Mouse (Mus musculus) left cerebral cortex, postnatal 4 days (tissue): ENCODE results near the gene Irak3. TPM values are rescaled to one million over a fixed set of nuclear protein-coding genes. Genes with fewer than 3 reads are reported as not detected.
"Not testable (repeated sequence)": the region's sequence is repeated elsewhere in the genome, so short reads cannot be mapped to it uniquely, and the experiment has no call there.

Source experiments
- DNase-seq: peaks from one replicate; pipeline ENCODE4 v3.0.0-alpha.2; 2022
- intact Hi-C: fragments of 180-260 bp; cut with DNase I; formaldehyde crosslinking; loops from one replicate; pipeline ENCODE4 v1.15.1; 2025
- total RNA-seq, 2 experiments: library from RNA; stranded (reverse); gene quantifications; 2 replicates each; pipeline ENCODE4 v1.2.3; 2021

The Irak3 gene
- total RNA-seq, 2 experiments from 2014 or later, result 0.44 to 0.52 TPM

DNA sequence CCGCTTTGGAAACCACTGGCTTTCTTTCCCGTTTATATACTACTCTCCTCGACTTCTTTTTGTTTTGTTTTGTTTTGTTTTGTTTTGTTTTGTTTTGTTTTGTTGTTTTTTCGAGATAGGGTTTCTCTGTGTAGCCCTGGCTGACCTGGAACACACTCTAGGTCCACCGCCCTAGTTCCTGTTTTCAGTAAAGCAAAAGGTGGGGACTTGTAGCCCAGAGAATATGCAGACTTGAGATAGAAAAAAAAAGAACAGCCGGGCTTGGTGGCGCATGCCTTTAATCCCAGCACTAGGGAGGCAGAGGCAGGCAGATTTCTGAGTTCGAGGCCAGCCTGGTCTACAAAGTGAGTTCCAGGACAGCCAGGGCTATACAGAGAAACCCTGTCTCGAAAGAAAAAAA lies 88.4 kb downstream of the Irak3 start:
- intact Hi-C loops, DNase-seq: not testable (repeated sequence)

DNA sequence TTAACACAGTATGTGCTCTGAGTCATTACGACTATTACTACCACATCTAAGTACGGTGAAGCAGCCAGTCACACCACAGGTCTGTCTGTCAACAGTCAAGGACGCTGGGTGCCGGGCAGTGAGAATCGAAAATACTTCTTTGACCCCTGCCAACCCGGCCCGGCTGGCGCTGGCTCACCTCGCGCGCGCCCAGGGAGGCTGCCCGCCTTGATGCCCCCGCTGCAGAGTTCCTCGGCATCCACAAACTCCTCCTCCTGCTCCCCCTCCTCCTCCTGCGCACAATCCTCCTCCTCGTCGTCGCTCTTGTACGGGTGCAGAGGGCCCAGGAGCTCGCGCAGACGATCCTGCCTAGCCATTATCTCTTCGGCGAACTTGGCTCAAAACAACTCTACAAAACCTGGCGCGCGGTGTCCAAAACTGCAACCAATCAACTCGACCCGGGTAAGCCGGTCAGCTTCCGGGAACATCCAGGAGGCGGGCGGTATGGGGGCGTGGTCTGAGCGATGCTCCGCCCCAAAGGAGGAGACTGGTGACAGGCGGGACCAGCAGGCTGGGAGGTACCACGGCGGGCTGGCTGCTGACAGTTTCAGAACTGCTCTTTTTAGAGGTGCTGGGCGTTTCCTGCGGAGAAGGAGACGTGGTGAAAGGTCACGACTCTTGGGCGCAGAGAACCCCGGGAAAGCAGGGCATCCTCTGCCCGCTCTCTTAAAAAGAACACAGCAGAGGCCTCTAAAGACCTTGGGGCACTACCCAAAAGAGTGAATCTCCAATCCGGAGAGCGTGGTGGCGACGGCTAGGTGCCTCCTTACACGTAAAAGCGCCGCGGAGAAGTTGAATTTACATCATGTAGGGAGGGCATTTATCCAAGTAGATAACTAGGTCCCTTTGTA lies 89.2 kb downstream of the Irak3 start, which contains the start of gene Helb:
Helb (minus strand) TSS at position 481 of the 890 bp plus-strand sequence.
- intact Hi-C loops, result no loop called here
- DNase-seq, result peak; percentile 97

DNA sequence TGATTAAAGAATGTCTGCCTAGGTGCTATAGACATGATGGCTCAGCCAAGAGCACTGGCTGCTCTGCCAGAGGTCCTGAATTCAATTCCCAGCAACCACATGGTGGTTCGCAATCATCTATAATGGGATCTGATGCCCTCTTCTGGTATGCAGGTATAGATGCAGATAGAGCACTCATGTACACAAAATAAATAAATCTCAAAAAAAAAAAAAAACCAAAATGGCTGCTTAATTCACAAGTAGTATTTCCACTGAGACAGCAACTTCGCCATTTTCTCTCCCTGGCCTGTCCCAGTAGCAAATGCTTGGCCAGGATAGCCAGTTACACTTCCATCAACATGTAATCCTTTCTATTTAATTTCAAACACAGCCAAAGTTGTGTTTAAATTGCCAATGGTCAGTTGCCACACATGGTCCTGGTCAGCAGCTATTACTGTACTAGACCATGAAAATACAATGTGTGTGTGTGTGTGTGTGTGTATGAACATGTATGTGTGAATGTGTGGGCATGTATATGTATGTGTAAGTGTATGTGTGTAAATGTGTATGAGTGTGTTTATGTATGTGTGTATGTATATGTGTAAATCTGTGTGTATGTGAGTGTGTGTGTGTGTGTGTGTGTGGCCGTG lies 90.1 kb downstream of the Irak3 start:
- intact Hi-C loops, result no loop called here
- DNase-seq, result no peak

DNA sequence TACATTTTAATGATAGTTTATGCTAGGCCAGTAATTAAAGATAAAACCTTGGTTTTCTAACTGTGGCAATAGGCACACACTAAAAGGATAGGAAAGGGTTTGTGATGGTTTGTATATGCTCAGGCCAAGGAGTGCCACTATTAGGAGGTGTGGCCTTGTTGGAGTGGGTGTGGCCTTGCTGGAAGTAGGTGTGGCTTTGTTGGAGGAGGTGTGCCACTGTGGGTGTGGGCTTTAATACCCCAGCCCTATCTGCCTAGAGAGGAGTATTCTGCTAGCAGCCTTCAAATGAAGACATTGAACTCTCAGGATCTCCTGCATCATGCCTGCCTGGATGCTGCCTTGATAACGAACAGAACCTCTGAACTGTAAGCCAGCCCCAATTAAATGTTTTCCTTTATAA lies 101.1 kb downstream of the Irak3 start:
- intact Hi-C loops, result no loop called here
- no peak for DNase-seq

DNA sequence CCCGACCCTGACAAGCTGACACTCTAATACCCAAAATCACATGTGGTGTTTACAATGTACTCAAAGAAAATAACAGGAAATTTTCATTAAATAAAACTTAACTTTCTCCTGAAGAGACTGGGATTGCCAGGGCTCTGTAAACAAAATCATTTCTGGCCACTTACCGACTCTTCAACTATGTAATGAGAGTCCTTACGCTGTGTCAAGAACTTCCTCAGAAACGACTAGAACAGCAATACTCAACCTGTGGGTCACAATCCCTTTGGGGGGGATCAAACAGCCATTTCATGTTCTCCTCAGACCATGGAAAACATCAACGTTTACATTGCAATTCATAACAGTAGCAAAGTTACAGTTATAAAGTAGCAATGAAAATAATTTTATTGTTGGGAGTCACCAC lies 104.4 kb downstream of the Irak3 start:
- DNase-seq, result no peak
- intact Hi-C loops, result no loop called here

DNA sequence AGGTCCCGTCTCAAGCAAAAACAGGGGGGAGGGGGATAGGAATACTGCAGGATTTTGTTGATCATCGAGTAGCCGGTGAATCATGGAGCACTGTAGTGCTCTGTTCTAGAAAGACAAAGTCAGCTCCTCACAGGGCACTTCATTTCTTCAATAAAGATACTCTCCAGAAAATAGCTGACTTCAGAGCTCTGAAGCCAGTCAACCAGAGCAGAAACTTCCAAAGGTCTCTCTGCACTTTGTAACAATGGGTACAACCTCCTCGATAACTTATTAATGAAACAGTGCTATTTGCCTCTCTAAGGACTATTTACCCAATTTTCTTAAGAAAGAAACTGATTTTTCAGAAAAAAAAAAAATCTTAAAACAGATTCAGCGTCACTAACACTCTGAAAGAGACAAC lies 106.2 kb downstream of the Irak3 start:
- intact Hi-C loops, result no loop called here
- no peak for DNase-seq

DNA sequence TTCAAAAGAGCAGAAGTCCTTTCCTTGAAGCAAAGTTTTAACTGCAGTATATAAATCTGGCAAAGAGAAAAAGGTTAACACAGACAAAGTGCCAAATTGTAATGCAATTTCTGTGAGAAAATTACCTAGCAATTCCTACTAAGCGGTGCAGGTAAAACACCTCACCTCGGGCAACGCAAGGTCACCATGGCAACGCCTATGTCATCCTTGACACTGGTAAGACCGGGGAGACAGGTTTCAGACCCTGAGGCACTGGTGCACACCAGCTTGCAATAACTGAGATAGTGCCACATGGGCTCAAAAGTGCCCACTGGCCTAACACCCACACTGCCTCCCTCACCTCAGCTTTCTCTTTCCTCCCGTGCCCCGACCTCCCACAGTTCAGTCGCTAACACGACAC lies 106.8 kb downstream of the Irak3 start:
- intact Hi-C loops, result no loop called here
- DNase-seq, result no peak

DNA sequence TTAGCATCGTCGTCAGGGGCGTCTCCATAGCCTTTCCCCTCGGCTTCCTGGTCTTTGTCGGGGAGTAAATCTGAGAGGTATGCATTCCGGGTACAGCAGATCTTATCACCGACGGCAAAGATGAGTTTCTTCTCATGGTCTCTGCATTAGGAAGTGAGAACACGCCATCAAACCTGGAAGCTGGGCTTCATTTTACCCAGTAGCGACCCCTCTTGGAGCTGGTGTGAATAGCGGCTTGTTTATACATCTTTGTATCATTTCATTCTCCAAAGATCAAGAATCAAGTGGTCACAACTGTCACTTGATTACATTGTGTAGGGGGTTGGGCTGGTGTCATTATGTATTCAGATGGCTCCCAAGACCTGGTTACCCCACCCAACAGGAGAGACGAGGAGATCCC lies 109.4 kb downstream of the Irak3 start:
- intact Hi-C loops, result no loop called here
- no peak for DNase-seq

Other genes starting within 250 kb of the Irak3 start
- 1 to 10 TPM; 3.6 to 3.9 TPM for gene Helb, start 89.1 kb downstream of the Irak3 start, total RNA-seq
- gene Tmbim4, start 540 bp downstream of the Irak3 start, total RNA-seq, result 10 to 100 TPM; 41.2 to 46.1 TPM
- 10 to 100 TPM; 14.1 to 17.2 TPM for gene Llph, start 24.9 kb upstream of the Irak3 start, total RNA-seq